Mouse (Mus musculus): ENCODE data around the gene Micall2. TPM values are rescaled to one million over a fixed set of nuclear protein-coding genes. Genes with fewer than 3 reads are reported as not detected.

Micall2 gene
- total RNA-seq (2012; rRNA removed), result 3.3 and 5.4 TPM in 2 replicates
- 10 to 100 TPM in 1 of 2 experiments, not detected in 1; 17.6 TPM for polyA plus RNA-seq (2012; ENCODE audit: insufficient read depth in 1 of 2, insufficient read length in 2 of 2, low read depth in 1 of 2, low replicate concordance in 2 of 2, missing spikeins in 1 of 2)

DNA sequence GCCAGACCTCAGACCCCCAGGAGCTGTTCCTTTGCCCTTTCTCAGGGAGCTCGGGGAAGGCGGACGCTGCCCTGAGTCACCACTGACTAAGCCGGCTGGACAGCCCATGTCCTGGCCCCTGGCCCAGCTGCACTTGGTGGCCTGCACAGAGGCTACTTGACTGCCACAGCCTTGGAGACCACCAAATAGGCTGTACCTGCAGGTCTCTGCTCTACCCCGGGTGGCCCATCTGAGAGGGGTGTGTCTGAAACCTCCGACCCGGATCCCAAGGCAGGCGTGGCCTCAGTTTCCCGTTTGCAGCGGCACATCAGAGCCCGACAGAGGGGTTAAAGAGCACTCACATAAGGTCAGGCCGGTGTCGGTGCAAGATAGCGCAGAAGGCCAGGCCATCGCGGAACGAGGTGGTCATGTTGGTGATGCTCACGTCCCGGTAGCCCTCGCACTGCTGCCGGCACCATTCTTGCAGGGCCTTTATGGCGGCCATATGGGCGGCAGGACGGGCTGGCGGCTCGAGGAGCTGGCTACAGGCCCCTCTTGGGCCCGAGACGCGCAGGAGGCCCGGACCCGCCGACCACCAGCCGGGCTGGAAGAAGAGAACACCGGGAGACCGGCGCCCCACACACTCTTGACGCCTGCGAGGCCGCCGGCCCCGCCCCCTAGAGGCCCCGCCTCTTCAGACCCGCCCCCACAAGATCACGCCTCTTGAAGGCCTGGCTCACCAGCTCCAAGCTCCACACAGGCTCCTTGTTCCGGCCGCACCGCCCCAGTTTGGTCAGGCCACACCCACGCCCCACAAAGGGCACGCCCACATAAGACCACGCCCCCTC, at the start of gene Micall2:
Gene Micall2 (minus strand): TSS at position 660 of the 827 bp plus-strand sequence.
- TF ChIP-seq TCF12 (IDR thresholded peaks at IDR 0.05; ENCODE audit: low read depth, low read length), result no peak; the same call in 1 of the 2 replicates
- no peak for TF ChIP-seq ZMIZ1 (IDR thresholded peaks at IDR 0.05; ENCODE audit: low read depth, low read length)
- peak; percentile 35; the same call in 1 of the 2 replicates for TF ChIP-seq SIN3A (IDR thresholded peaks at IDR 0.05; ENCODE audit: low read length)
- H3K79me2 ChIP-seq (ENCODE audit: control insufficient read depth, insufficient read depth, low read length, poor library complexity), result no peaks in the 10 kb centered on the region
- H3K9ac ChIP-seq (ENCODE audit: control insufficient read depth, low read depth, low read length, poor library complexity, severe bottlenecking), result peak within 1 kb of the TSS; percentile 62
- no peaks in the 10 kb centered on the region for H3K9me3 ChIP-seq (replicated peaks; ENCODE audit: insufficient read depth, low read length)
- H3K27ac ChIP-seq (ENCODE audit: control insufficient read depth, low read depth, low read length), result peak within 1 kb of the TSS; percentile 78
- DNase-seq (ENCODE audit: low read depth, low spot score), result peak; percentile 98
- no peaks in the 10 kb centered on the region for H3K27me3 ChIP-seq (ENCODE audit: control insufficient read depth in 1 of 2, insufficient read depth in 2 of 2, low read length in 2 of 2)
- H3K4me3 ChIP-seq (ENCODE audit: control insufficient read depth in 1 of 2, insufficient read depth in 1 of 2, low read depth in 2 of 2, low read length in 2 of 2), result peak within 1 kb of the TSS; percentile 47 to 49
- peaks cover 34 to 61% of the 10 kb centered on the region in 2 experiments for H3K4me1 ChIP-seq (ENCODE audit: control insufficient read depth in 1 of 2, insufficient read depth in 2 of 2, low read length in 2 of 2)
- peaks cover 0 to 54% of the 10 kb centered on the region in 2 experiments; a peak in 2 of 4 replicates for H3K36me3 ChIP-seq (ENCODE audit: control insufficient read depth in 1 of 2, insufficient read depth in 2 of 2, low read length in 2 of 2)

DNA sequence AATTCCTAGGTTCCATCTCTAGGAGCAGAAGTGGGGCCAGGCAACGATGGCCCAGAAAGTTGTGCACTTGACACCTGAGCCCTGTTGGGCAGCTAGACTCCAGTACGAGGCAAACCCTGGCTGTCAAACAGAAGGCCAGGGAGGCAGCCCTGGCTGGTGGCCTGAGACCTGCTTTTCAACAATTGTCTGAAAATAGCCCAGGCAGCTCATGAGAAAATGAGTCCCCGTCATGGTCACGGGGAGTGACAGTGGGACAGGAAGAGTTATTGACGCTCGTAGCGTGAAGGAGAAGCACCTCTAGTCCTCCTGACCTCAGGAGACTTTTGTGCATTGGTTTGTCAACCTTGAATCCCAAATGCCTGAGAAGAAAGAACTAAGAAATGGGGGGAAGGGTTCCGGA, 45.3 kb upstream of the Micall2 start:
- TF ChIP-seq MXI1 (IDR thresholded peaks at IDR 0.05; ENCODE audit: low read depth, low read length) (no peak), KAT2A (conservative IDR thresholded peaks at IDR 0.05; ENCODE audit: low read depth, low read length) (no peak), UBTF (IDR thresholded peaks at IDR 0.05; ENCODE audit: borderline replicate concordance, insufficient read depth, low read depth, low read length) (no peak), MAZ (IDR thresholded peaks at IDR 0.05; ENCODE audit: low read depth, low read length) (no peak), MYB (IDR thresholded peaks at IDR 0.05; ENCODE audit: low read depth, low read length) (no peak), ETS1 (IDR thresholded peaks at IDR 0.05; ENCODE audit: low read depth, low read length) (no peak), POLR2A (IDR thresholded peaks at IDR 0.05; ENCODE audit: control insufficient read depth in 1 of 2, insufficient read depth in 1 of 2, low read depth in 1 of 2, low read length in 2 of 2, poor library complexity in 1 of 2) (no peak), POLR2AphosphoS5 (IDR thresholded peaks at IDR 0.05; ENCODE audit: borderline replicate concordance, low read depth, low read length) (no peak), ZC3H11A (IDR thresholded peaks at IDR 0.05; ENCODE audit: low read depth, low read length) (no peak), MAX (IDR thresholded peaks at IDR 0.05; ENCODE audit: low read length) (no peak)
- Histone ChIP-seq H3K9me3 (replicated peaks; ENCODE audit: insufficient read depth, low read length) (no peaks in the 10 kb centered on the region), H3K36me3 (ENCODE audit: control insufficient read depth in 1 of 2, insufficient read depth in 2 of 2, low read length in 2 of 2) (no peaks in the 10 kb centered on the region), H3K27ac (ENCODE audit: control insufficient read depth, low read depth, low read length) (no peak overlapping the region), H3K79me2 (ENCODE audit: control insufficient read depth, insufficient read depth, low read length, poor library complexity) (no peaks in the 10 kb centered on the region), H3K4me1 (ENCODE audit: control insufficient read depth in 1 of 2, insufficient read depth in 2 of 2, low read length in 2 of 2) (no peaks in the 10 kb centered on the region), H3K27me3 (ENCODE audit: control insufficient read depth in 1 of 2, insufficient read depth in 2 of 2, low read length in 2 of 2) (peaks cover 0 to 4% of the 10 kb centered on the region in 2 experiments; a peak in 2 of 4 replicates), H3K9ac (ENCODE audit: control insufficient read depth, low read depth, low read length, poor library complexity, severe bottlenecking) (no peak overlapping the region), H3K4me3 (ENCODE audit: control insufficient read depth in 1 of 2, insufficient read depth in 1 of 2, low read depth in 2 of 2, low read length in 2 of 2) (no peak overlapping the region)
- DNase-seq (ENCODE audit: low read depth, low spot score), result no peak

Measured in MEL (cell line).